7 mouse cellular contexts compared by ENCODE assay signal in genomic region chr6:86141820-86142219, GRCm38 (mm10). TPM values are rescaled to one million over a fixed set of nuclear protein-coding genes. Genes with fewer than 3 reads are reported as not detected.
DNase-seq lines count a peak whose midpoint lies in the region; ATAC-seq and TF ChIP-seq lines count a peak whose summit lies in the region.

No protein-coding gene starts in this region.

- H3K9me3 ChIP-seq in G1E (replicated peaks), result peaks cover 9% of the 10 kb centered on the region
- no peaks in the 10 kb centered on the region for H3K9me3 ChIP-seq in forebrain, postnatal 0 days (ENCODE audit: low read length)
- no peaks in the 10 kb centered on the region for H3K9me3 ChIP-seq in midbrain, embryonic 10.5 days (replicated peaks)

- ATAC-seq in G1E (ENCODE audit: extremely low read depth, insufficient number of reproducible peaks, low FRiP score, poor library complexity, severe bottlenecking), result no peak
- peak; percentile 62; the same call in 1 of the 2 replicates for ATAC-seq in forebrain, postnatal 0 days

- H3K36me3 ChIP-seq in G1E (replicated peaks), result no peaks in the 10 kb centered on the region
- no peaks in the 10 kb centered on the region for H3K36me3 ChIP-seq in forebrain, postnatal 0 days (ENCODE audit: insufficient read depth)
- H3K36me3 ChIP-seq in midbrain, embryonic 10.5 days, result no peaks in the 10 kb centered on the region
- no peaks in the 10 kb centered on the region for H3K36me3 ChIP-seq in splenic B cell, adult 2 months (ENCODE audit: control insufficient read depth, insufficient read depth, low read length, poor library complexity, severe bottlenecking)

- TF ChIP-seq CTCF in G1E (IDR thresholded peaks at IDR 0.05; ENCODE audit: low read depth, low read length), result peak; percentile 35; the same call in 1 of the 2 replicates
- peak; percentile 66 for TF ChIP-seq CTCF in forebrain, postnatal 0 days (IDR thresholded peaks at IDR 0.05; ENCODE audit: low read depth)

- no peaks in the 10 kb centered on the region for H3K27me3 ChIP-seq in G1E (ENCODE audit: insufficient read depth, low read length)
- H3K27me3 ChIP-seq in forebrain, postnatal 0 days (ENCODE audit: insufficient read depth, low read length), result no peaks in the 10 kb centered on the region
- H3K27me3 ChIP-seq in midbrain, embryonic 10.5 days (ENCODE audit: low read depth, poor library complexity, severe bottlenecking), result no peaks in the 10 kb centered on the region
- peaks cover 3% of the 10 kb centered on the region; the same call in 1 of the 2 replicates for H3K27me3 ChIP-seq in splenic B cell, adult 2 months (ENCODE audit: control insufficient read depth, insufficient read depth, low read length, poor library complexity, severe bottlenecking)

- WGBS in forebrain, postnatal 0 days, result 2% methylated on average over 3 of the region's 3 CpGs
- 15% methylated on average over 3 of the region's 3 CpGs for WGBS in large intestine, adult 2 months
- WGBS in midbrain, embryonic 10.5 days, result 19% methylated on average over 3 of the region's 3 CpGs

- no peak overlapping the region for H3K4me2 ChIP-seq in forebrain, postnatal 0 days (ENCODE audit: low read depth)

- no peak overlapping the region for H3K27ac ChIP-seq in forebrain, postnatal 0 days (ENCODE audit: low read depth, low read length)
- no peak overlapping the region for H3K27ac ChIP-seq in midbrain, embryonic 10.5 days (replicated peaks)

- peaks cover 40% of the 10 kb centered on the region for H3K4me1 ChIP-seq in G1E (ENCODE audit: insufficient read depth, low read depth, low read length)
- no peaks in the 10 kb centered on the region for H3K4me1 ChIP-seq in forebrain, postnatal 0 days (ENCODE audit: insufficient read depth)
- no peaks in the 10 kb centered on the region for H3K4me1 ChIP-seq in midbrain, embryonic 10.5 days

- no peak overlapping the region for H3K9ac ChIP-seq in forebrain, postnatal 0 days

- H3K4me3 ChIP-seq in G1E (ENCODE audit: low read depth, low read length), result no peak overlapping the region
- H3K4me3 ChIP-seq in forebrain, postnatal 0 days (ENCODE audit: low read depth, low read length), result no peak overlapping the region
- H3K4me3 ChIP-seq in midbrain, embryonic 10.5 days, result no peak overlapping the region

- DNase-seq in CD4-positive helper T cell, adult 2 months (ENCODE audit: low read depth, low spot score), result peak; percentile 29
- DNase-seq in G1E (ENCODE audit: low spot score), result no peak
- DNase-seq in cerebellum, adult 18-20 months, result peak; percentile 66 to 77
- DNase-seq in forebrain, postnatal 0 days, result peak; percentile 68
- peak; percentile 42 for DNase-seq in large intestine, adult 2 months (ENCODE audit: low read depth, low spot score)
- peak; percentile 75 for DNase-seq in midbrain, embryonic 10.5 days (ENCODE audit: low spot score)
- DNase-seq in splenic B cell, adult 2 months (ENCODE audit: low read depth, low spot score), result peak; percentile 57

RNA-seq across cellular contexts. Expression of gene Tgfa, which starts 53.2 kb away (rescaled TPM):
- 25.6 and 28.8 TPM in 2 replicates for total RNA-seq in G1E (2014; fragmentation: Nextera tagmentation)
- 13.3 and 13.9 TPM in 2 replicates for total RNA-seq in G1E (2017)
- 30.6 and 32.5 TPM in 2 replicates for polyA plus RNA-seq in G1E (2012)
- 49.5 and 50.8 TPM in 2 replicates for total RNA-seq in forebrain, postnatal 0 days (2014; rRNA removed)
- polyA plus RNA-seq in forebrain, postnatal 0 days (2015; fragmentation: Nextera tagmentation; extraction: Ambion mirVana), result 20.3 and 29.9 TPM in 2 replicates
- polyA plus RNA-seq in large intestine, adult 2 months (2012; rRNA removed), result 7.2 and 11.4 TPM in 2 replicates
- 1.3 and 1.4 TPM in 2 replicates for polyA plus RNA-seq in midbrain, embryonic 10.5 days (2016; fragmentation: Nextera tagmentation; extraction: Ambion mirVana)
